Mouse (Mus musculus): ENCODE measurements around the gene Epp13. TPM values are rescaled to one million over a fixed set of nuclear protein-coding genes. Genes with fewer than 3 reads are reported as not detected.
"Not testable (repeated sequence)": the region's sequence is repeated elsewhere in the genome, so short reads cannot be mapped to it uniquely, and the experiment has no call there.

Epp13 gene
- polyA plus RNA-seq (2012; rRNA removed) = 1,972 and 2,446 TPM in 2 replicates

GRCm38 (mm10) chr7:6252410-6252809 is at the start of gene Epp13:
Epp13 (plus strand) TSS chr7:6252710.
- DNase-seq (ENCODE audit: low read depth) = no peak

GRCm38 (mm10) chr7:6204200-6204599 is 48.3 kb upstream of the Epp13 start:
- no peak for DNase-seq (ENCODE audit: low read depth)

- DNase-seq (ENCODE audit: low read depth) = no peak
Observed at GRCm38 (mm10) chr7:6213144-6213543, 39.4 kb upstream of the Epp13 start.

- not testable (repeated sequence) for DNase-seq (ENCODE audit: low read depth)
Observed at GRCm38 (mm10) chr7:6214691-6215090, 37.8 kb upstream of the Epp13 start.

DNA sequence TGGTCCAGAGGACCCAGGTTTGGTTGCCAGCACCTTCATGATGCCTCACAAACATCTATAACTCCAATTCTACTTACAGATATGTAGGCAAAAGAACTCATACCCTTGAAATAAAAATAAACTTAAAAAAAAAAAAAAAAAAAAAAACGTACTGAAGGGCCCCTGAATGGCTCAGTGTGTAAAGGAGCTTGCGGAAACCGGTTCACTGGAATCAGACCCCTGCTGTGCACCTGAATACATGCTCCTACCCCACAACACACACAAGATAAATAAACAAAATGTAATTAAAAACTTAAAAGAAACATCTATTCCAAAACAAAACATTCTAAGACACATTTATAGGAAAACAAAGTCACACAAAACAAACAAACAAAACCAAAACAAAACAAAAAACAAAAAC is 32.4 kb upstream of the Epp13 start:
- DNase-seq (ENCODE audit: low read depth) = no peak

- no peak for DNase-seq (ENCODE audit: low read depth)
Observed at GRCm38 (mm10) chr7:6221978-6222377, 30.5 kb upstream of the Epp13 start, which contains the start of gene Zscan5b. Zscan5b (plus strand) TSS chr7:6222278.

DNA sequence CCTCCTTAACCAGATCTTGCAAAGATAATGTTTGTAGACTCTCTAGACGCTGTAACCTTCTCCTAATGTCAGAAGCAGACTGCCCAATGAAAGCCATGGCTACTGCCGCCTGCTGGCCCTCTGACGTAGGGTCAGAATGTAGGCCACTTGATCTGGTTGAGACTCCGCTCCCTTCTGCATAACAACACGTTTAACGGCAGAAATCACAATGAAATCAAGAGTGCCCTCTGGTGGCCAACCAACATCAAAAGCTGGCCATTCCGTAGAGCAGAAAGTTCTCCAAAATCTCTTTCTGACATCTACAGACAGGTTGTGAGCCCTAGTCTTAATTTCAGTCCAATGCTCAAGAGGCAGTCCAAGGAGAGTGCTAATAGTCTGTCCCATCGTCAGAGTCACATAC is 24.0 kb upstream of the Epp13 start:
- DNase-seq (ENCODE audit: low read depth) = not testable (repeated sequence)

- no peak for DNase-seq (ENCODE audit: low read depth)
Observed at GRCm38 (mm10) chr7:6239787-6240186, 12.7 kb upstream of the Epp13 start.

GRCm38 (mm10) chr7:6240841-6241425 is 11.6 kb upstream of the Epp13 start:
- DNase-seq (ENCODE audit: low read depth) = not testable (repeated sequence)

DNA sequence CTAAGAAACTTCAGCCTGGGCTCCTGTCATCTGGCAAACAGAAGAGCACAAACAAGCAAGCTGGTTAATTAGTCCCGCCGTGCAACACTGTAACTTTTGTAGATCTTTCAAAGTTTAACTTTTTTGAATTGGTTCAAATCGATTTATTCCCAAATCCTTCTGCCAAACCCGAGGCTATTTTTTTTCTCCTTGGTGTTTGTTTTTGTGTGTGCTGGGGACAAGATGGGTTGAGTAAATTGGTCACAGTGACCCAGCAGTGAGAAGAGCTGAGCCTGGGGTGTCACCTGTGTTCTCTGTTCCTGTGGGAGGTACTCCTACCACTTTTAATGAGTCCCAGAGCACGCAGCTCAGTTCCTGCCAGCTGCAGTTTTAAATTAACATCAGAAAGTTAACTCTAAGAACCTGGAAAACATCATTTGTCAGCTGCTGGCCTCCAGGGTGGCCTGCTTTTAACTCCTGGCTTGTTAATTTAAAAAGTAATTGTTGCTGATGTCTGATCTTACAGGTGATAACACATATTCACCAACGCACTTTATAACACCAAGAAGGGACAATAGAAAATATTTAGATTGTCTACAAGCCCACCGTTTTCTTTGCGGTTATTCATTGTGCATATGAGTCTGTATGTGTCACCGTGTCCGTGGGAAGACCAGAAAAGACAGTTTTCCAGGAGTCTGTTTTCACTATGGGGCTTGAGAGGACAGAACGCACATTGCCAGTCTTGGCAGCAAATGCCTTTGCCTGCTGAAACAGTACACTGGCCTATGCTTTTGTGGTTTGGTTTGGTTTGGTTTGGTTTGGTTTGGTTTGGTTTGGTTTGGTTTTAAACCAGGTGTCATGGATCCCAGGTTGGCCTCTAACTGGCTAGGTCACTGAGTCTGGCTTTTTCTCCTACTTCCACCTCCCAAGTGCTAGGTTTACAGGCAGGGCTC is 7.9 kb upstream of the Epp13 start:
- DNase-seq (ENCODE audit: low read depth) = no peak

- DNase-seq (ENCODE audit: low read depth) = no peak
Observed at GRCm38 (mm10) chr7:6254451-6254850, 1.9 kb downstream of the Epp13 start.

GRCm38 (mm10) chr7:6257386-6257785 is 4.9 kb downstream of the Epp13 start:
- DNase-seq (ENCODE audit: low read depth) = no peak

- no peak for DNase-seq (ENCODE audit: low read depth)
Observed at GRCm38 (mm10) chr7:6258232-6259220, 6.0 kb downstream of the Epp13 start.

DNA sequence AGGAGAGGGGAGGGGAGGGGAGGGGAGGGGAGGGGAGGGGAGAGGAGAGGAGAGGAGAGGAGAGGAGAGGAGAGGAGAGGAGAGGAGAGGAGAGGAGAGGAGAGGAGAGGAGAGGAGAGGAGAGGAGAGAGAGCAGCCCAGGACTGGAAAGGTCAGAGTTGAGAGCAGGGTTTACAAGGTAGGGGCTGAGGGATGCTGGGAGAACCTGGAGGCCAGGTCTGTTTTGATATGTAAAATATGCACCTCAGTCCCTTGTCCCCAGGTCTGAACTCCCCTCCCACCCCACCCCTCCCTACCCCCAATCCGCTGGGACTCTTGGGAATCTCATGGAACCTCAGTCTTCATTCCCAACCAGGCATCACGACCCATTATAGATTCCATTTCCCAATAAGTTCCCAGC is 7.5 kb downstream of the Epp13 start:
- not testable (repeated sequence) for DNase-seq (ENCODE audit: low read depth)

DNA sequence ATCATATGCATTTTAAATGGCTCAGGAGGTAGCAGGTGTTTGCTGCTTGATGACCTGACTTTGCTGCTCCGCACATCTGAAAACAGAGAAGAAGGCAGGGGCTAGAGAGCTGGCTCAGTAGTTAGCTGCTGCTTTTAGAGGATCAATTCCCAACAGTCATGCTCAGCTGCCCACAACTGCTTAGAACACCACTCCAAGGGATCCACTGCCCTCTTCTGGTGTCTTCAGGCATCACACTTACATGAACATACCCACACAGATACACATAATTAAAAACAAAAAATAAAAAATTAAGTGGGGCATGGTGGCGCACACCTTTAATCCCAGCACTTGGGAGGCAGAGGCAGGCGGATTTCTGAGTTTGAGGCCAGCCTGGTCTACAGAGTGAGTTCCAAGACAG is 9.6 kb downstream of the Epp13 start:
- DNase-seq (ENCODE audit: low read depth) = no peak

- no peak for DNase-seq (ENCODE audit: low read depth)
Observed at GRCm38 (mm10) chr7:6262984-6263383, 10.5 kb downstream of the Epp13 start.

GRCm38 (mm10) chr7:6265695-6266094 is 13.2 kb downstream of the Epp13 start:
- DNase-seq (ENCODE audit: low read depth) = no peak

GRCm38 (mm10) chr7:6277906-6278305 is 25.4 kb downstream of the Epp13 start:
- DNase-seq (ENCODE audit: low read depth) = no peak

GRCm38 (mm10) chr7:6282749-6283148 is 30.2 kb downstream of the Epp13 start:
- no peak for DNase-seq (ENCODE audit: low read depth)

- DNase-seq (ENCODE audit: low read depth) = no peak
Observed at GRCm38 (mm10) chr7:6283451-6284075, 31.1 kb downstream of the Epp13 start.

DNA sequence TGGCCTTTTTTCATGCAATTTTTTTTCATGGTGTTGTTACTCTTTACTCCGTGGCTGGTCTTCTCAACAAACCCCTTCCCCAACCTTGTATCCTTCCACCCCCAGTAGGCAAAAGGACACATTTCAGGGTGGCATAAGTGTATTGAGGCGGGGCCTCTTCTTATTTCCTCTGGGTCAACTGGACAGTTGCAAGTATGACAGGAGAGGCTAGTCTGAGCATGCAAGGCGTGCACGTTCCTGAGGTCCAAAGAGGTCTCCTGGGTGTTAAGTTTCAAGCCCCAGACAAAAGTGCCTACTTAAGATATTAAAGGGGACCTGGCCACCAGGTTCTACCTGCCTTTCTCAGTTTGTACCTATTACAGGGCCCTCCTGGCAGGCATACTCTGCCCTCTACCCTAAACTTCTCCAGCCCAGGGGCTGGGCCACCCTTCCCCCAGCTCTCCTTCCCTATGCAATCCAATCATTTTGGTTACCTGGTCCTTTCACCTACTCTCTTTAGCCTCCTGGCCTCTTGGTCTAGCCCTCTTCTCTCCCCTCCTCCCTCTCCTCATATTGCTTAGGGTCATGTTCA is 32.0 kb downstream of the Epp13 start:
- DNase-seq (ENCODE audit: low read depth) = no peak

Data from gonadal fat pad, adult 2 months (tissue).